In genomic region chr2:146723671-146724070, GRCm38 (mm10) we compare ENCODE assay signal across 27 mouse cellular contexts.
DNase-seq lines count a peak whose midpoint lies in the region; ATAC-seq lines count a peak whose summit lies in the region.
"Had no signal": no experiment of that assay in that cellular context is flagged by ENCODE, and none has a peak within 500 bp of the region (broad histone marks: within the 10 kb centered on the region; RNA-seq: fewer than 3 reads in every experiment).

No protein-coding gene starts in this region.

- H3K9ac ChIP-seq in forebrain, embryonic 11.5 days (ENCODE audit: low read length), result no peak overlapping the region
- H3K9ac ChIP-seq in neural tube, embryonic 11.5 days (ENCODE audit: low read length), result no peak overlapping the region
- no peak overlapping the region for H3K9ac ChIP-seq in midbrain, embryonic 15.5 days
- H3K9ac ChIP-seq in neural tube, embryonic 15.5 days (replicated peaks), result no peak overlapping the region
- H3K9ac ChIP-seq: intestine, embryonic 15.5 days; liver, embryonic 15.5 days; lung, embryonic 15.5 days; stomach, embryonic 15.5 days had no signal

- H3K27ac ChIP-seq in forebrain, embryonic 11.5 days (ENCODE audit: low read depth, low read length), result peak overlapping the region; percentile 48; the same call in 1 of the 2 replicates
- no peak overlapping the region for H3K27ac ChIP-seq in forebrain, embryonic 10.5 days
- H3K27ac ChIP-seq in neural tube, embryonic 11.5 days (ENCODE audit: low read depth, low read length), result 0 out of 2 replicates have a peak overlapping the region, but pooled peaks have one; percentile 4
- H3K27ac ChIP-seq in midbrain, embryonic 15.5 days, result peak overlapping the region; percentile 72
- no peak overlapping the region for H3K27ac ChIP-seq in neural tube, embryonic 15.5 days (replicated peaks)
- H3K27ac ChIP-seq: heart, embryonic 10.5 days; intestine, embryonic 15.5 days; left cerebral cortex, adult 2 months; limb, embryonic 10.5 days; liver, embryonic 15.5 days; lung, embryonic 15.5 days; stomach, embryonic 15.5 days had no signal

- H3K4me2 ChIP-seq in forebrain, embryonic 11.5 days (ENCODE audit: low read depth, low read length, severe bottlenecking), result no peak overlapping the region
- H3K4me2 ChIP-seq in neural tube, embryonic 11.5 days (ENCODE audit: low read depth), result no peak overlapping the region
- no peak overlapping the region for H3K4me2 ChIP-seq in midbrain, embryonic 15.5 days
- no peak overlapping the region for H3K4me2 ChIP-seq in neural tube, embryonic 15.5 days
- H3K4me2 ChIP-seq: intestine, embryonic 15.5 days; liver, embryonic 15.5 days; lung, embryonic 15.5 days; stomach, embryonic 15.5 days had no signal

- peaks cover 11% of the 10 kb centered on the region for H3K4me1 ChIP-seq in forebrain, embryonic 11.5 days (replicated peaks; ENCODE audit: control insufficient read depth, insufficient read depth, low read length)
- peaks cover 70% of the 10 kb centered on the region for H3K4me1 ChIP-seq in forebrain, embryonic 10.5 days
- H3K4me1 ChIP-seq in neural tube, embryonic 11.5 days (ENCODE audit: control insufficient read depth, insufficient read depth, low read length), result peaks cover 7% of the 10 kb centered on the region; the same call in 1 of the 2 replicates
- H3K4me1 ChIP-seq in midbrain, embryonic 15.5 days, result peaks cover 39% of the 10 kb centered on the region
- peaks cover 19% of the 10 kb centered on the region for H3K4me1 ChIP-seq in neural tube, embryonic 15.5 days
- H3K4me1 ChIP-seq: heart, embryonic 10.5 days; intestine, embryonic 15.5 days; liver, embryonic 15.5 days; lung, embryonic 15.5 days; stomach, embryonic 15.5 days had no signal

- WGBS in forebrain, embryonic 11.5 days, result 27% methylated on average over 4 of the region's 4 CpGs
- WGBS in forebrain, embryonic 10.5 days, result 45% methylated on average over 4 of the region's 4 CpGs
- 55% methylated on average over 4 of the region's 4 CpGs for WGBS in neural tube, embryonic 11.5 days
- WGBS in midbrain, embryonic 15.5 days, result 18% methylated on average over 4 of the region's 4 CpGs
- 33% methylated on average over 4 of the region's 4 CpGs for WGBS in neural tube, embryonic 15.5 days

- no peaks in the 10 kb centered on the region for H3K9me3 ChIP-seq in forebrain, embryonic 11.5 days (ENCODE audit: control insufficient read depth, low read length)
- no peaks in the 10 kb centered on the region for H3K9me3 ChIP-seq in forebrain, embryonic 10.5 days
- H3K9me3 ChIP-seq in neural tube, embryonic 11.5 days (ENCODE audit: control insufficient read depth, low read length), result no peaks in the 10 kb centered on the region
- no peaks in the 10 kb centered on the region for H3K9me3 ChIP-seq in midbrain, embryonic 15.5 days
- no peaks in the 10 kb centered on the region for H3K9me3 ChIP-seq in neural tube, embryonic 15.5 days (replicated peaks)
- H3K9me3 ChIP-seq: heart, embryonic 10.5 days; intestine, embryonic 15.5 days; limb, embryonic 10.5 days; liver, embryonic 15.5 days; lung, embryonic 15.5 days; stomach, embryonic 15.5 days had no signal

- no peaks in the 10 kb centered on the region for H3K36me3 ChIP-seq in forebrain, embryonic 11.5 days (ENCODE audit: control insufficient read depth, insufficient read depth, low read length)
- H3K36me3 ChIP-seq in forebrain, embryonic 10.5 days (replicated peaks), result no peaks in the 10 kb centered on the region
- H3K36me3 ChIP-seq in neural tube, embryonic 11.5 days (ENCODE audit: control insufficient read depth, insufficient read depth, low read length), result no peaks in the 10 kb centered on the region
- no peaks in the 10 kb centered on the region for H3K36me3 ChIP-seq in midbrain, embryonic 15.5 days (replicated peaks)
- no peaks in the 10 kb centered on the region for H3K36me3 ChIP-seq in neural tube, embryonic 15.5 days
- H3K36me3 ChIP-seq: heart, embryonic 10.5 days; intestine, embryonic 15.5 days; limb, embryonic 10.5 days; liver, embryonic 15.5 days; lung, embryonic 15.5 days; stomach, embryonic 15.5 days had no signal

- DNase-seq in forebrain, embryonic 11.5 days (ENCODE audit: low spot score), result no peak
- DNase-seq in forebrain, embryonic 10.5 days (ENCODE audit: extremely low spot score, low spot score), result no peak
- no peak for DNase-seq in neural tube, embryonic 11.5 days (ENCODE audit: low spot score)
- no peak for DNase-seq in neural tube, embryonic 10.5 days (ENCODE audit: extremely low spot score, low spot score)
- DNase-seq in kidney, postnatal 10 days, result no peak
- no peak for DNase-seq in spleen, postnatal 36 days (ENCODE audit: low spot score in 2 of 2)
- DNase-seq: adrenal gland, postnatal 14 days; cerebellum, adult 2 months; cerebellum, postnatal 25 days; gastrocnemius, postnatal 10 days; heart, postnatal 4 days; kidney, adult 9 months; kidney, postnatal 25 days; liver; lung, postnatal 36 days; right cerebral cortex, postnatal 4 days; thymus, postnatal 36 days had no signal

- no peak overlapping the region for H3K4me3 ChIP-seq in forebrain, embryonic 11.5 days (ENCODE audit: low read depth, low read length)
- H3K4me3 ChIP-seq in forebrain, embryonic 10.5 days, result no peak overlapping the region
- H3K4me3 ChIP-seq in neural tube, embryonic 11.5 days (ENCODE audit: low read depth, low read length), result no peak overlapping the region
- no peak overlapping the region for H3K4me3 ChIP-seq in midbrain, embryonic 15.5 days
- H3K4me3 ChIP-seq in neural tube, embryonic 15.5 days (replicated peaks), result no peak overlapping the region
- H3K4me3 ChIP-seq: heart, embryonic 10.5 days; intestine, embryonic 15.5 days; left cerebral cortex, adult 2 months; limb, embryonic 10.5 days; liver, embryonic 15.5 days; lung, embryonic 15.5 days; myocyte; stomach, embryonic 15.5 days had no signal

- H3K27me3 ChIP-seq in forebrain, embryonic 11.5 days (ENCODE audit: control insufficient read depth, insufficient read depth, low read length), result peaks cover 7% of the 10 kb centered on the region; the same call in 1 of the 2 replicates
- H3K27me3 ChIP-seq in forebrain, embryonic 10.5 days (ENCODE audit: poor library complexity, severe bottlenecking), result peaks cover 84% of the 10 kb centered on the region
- no peaks in the 10 kb centered on the region for H3K27me3 ChIP-seq in neural tube, embryonic 11.5 days (ENCODE audit: control insufficient read depth, insufficient read depth, low read length)
- H3K27me3 ChIP-seq in midbrain, embryonic 15.5 days (replicated peaks), result peaks cover 15% of the 10 kb centered on the region; the same call in 1 of the 2 replicates
- H3K27me3 ChIP-seq in neural tube, embryonic 15.5 days (replicated peaks), result no peaks in the 10 kb centered on the region
- H3K27me3 ChIP-seq: intestine, embryonic 15.5 days; liver, embryonic 15.5 days; lung, embryonic 15.5 days; stomach, embryonic 15.5 days had no signal

- ATAC-seq in forebrain, embryonic 11.5 days (replicated peaks; ENCODE audit: low FRiP score), result peak; percentile 43; the same call in 1 of the 2 replicates
- ATAC-seq in neural tube, embryonic 11.5 days (ENCODE audit: insufficient read depth, low FRiP score, low TSS enrichment), result no peak
- ATAC-seq in midbrain, embryonic 15.5 days (replicated peaks), result peak; percentile 41
- ATAC-seq in neural tube, embryonic 15.5 days (ENCODE audit: low FRiP score), result peak; percentile 33; the same call in 1 of the 2 replicates
- ATAC-seq: intestine, embryonic 15.5 days had no signal

Comparison
In these comparisons a context has a peak if more than half of its experiments do, and no peak if none do; other contexts are left out.
1. H3K27ac ChIP-seq: peak in forebrain, embryonic 11.5 days (single experiment), neural tube, embryonic 11.5 days (single experiment) and midbrain, embryonic 15.5 days (single experiment); none in forebrain, embryonic 10.5 days (single experiment) and neural tube, embryonic 15.5 days (single experiment).